Mouse (Mus musculus) liver, embryonic 13.5 days (tissue): ENCODE measurements around the gene Pcnx2. TPM values are rescaled to one million over a fixed set of nuclear protein-coding genes. Genes with fewer than 3 reads are reported as not detected.

Source experiments
- ATAC-seq: fragments of 200-750 bp; cut with Nextera tagmentation; 2 replicates; pipeline ENCODE4 v1.8.0; 2017; ENCODE audit warnings: low read depth, mild to moderate bottlenecking, moderate number of reproducible peaks, moderate library complexity
- DNase-seq: peaks from one replicate; pipeline ENCODE4 v3.0.0; 2022
- H3K27ac ChIP-seq: fragments of 300-500 bp; sonication (generic); 2 replicates; pipeline ENCODE4 v1.5.1; 2015; ENCODE audit warnings: moderate library complexity, mild to moderate bottlenecking, inconsistent platforms
- H3K27me3 ChIP-seq: fragments of 300-500 bp; sonication (generic); 2 replicates; pipeline ENCODE4 v1.6.1; 2015; ENCODE audit warnings: mild to moderate bottlenecking, inconsistent platforms
- H3K36me3 ChIP-seq: fragments of 300-500 bp; sonication (generic); 2 replicates; pipeline ENCODE4 v1.6.1; 2015; ENCODE audit warnings: mild to moderate bottlenecking, inconsistent platforms
- H3K4me1 ChIP-seq: fragments of 300-500 bp; sonication (generic); replicated peaks from 2 replicates; pipeline ENCODE4 v1.6.1; 2015; ENCODE audit warnings: inconsistent platforms
- H3K4me2 ChIP-seq: fragments of 300-500 bp; sonication (generic); 2 replicates; pipeline ENCODE4 v1.6.1; 2015; ENCODE audit warnings: inconsistent platforms, mild to moderate bottlenecking, moderate library complexity
- H3K4me3 ChIP-seq: fragments of 300-500 bp; sonication (generic); replicated peaks from 2 replicates; pipeline ENCODE4 v1.5.1; 2015; ENCODE audit warnings: mild to moderate bottlenecking, inconsistent platforms
- H3K9ac ChIP-seq: fragments of 300-500 bp; sonication (generic); 2 replicates; pipeline ENCODE4 v1.6.1; 2015; ENCODE audit warnings: mild to moderate bottlenecking, inconsistent platforms
- H3K9me3 ChIP-seq: fragments of 300-500 bp; sonication (generic); replicated peaks from 2 replicates; pipeline ENCODE4 v1.6.1; 2016; ENCODE audit warnings: inconsistent platforms
- WGBS: fragments of 180-500 bp; shearing (Covaris S2); methylation state at CpG from one replicate; pipeline ENCODE4 v1.1.7; 2015; ENCODE audit not compliant: insufficient replicate concordance; 5-methylcytosine and 5-hydroxymethylcytosine counted together
- polyA plus RNA-seq: library from polyadenylated mRNA; unstranded; fragments of >200 nt; fragmentation: Nextera tagmentation; extraction: Ambion mirVana; gene quantifications from 2 replicates; pipeline ENCODE4 v1.2.1, GENCODE M21; 2015

The Pcnx2 gene
- polyA plus RNA-seq, 1 experiment from 2014 or later = 0.27 TPM

DNA sequence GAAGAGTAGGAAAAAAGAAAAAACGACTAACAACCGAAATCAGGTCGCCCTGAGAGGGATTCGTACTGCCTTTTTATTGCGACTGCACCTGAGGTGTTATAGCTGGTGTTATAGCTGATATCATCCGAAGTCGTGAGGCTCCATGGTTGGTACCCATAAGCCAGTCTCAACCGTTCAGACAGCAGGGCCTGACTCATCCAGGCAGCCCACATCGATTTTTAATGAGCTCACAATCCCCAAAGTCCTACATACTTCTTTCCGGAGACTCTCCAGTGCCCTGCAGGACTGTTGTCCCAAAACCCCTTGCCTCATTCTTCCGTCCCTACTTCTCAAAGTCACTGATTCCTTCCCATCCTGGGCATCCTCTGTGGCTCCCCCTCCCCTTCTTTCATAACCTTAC, 729 bp downstream of the Pcnx2 start:
- WGBS = 46% methylated on average over 11 of the region's 11 CpGs
- Histone ChIP-seq H3K4me1 (0 out of 2 replicates have a peak, but pooled peaks cover 6% of the 10 kb centered on the region), H3K9me3 (no peaks in the 10 kb centered on the region), H3K27me3 (peaks cover 41% of the 10 kb centered on the region), H3K36me3 (no peaks in the 10 kb centered on the region), H3K4me2 (no peak overlapping the region), H3K9ac (no peak overlapping the region), H3K4me3 (no peak overlapping the region), H3K27ac (no peak overlapping the region)
- DNase-seq (no peak), ATAC-seq (no peak)

DNA sequence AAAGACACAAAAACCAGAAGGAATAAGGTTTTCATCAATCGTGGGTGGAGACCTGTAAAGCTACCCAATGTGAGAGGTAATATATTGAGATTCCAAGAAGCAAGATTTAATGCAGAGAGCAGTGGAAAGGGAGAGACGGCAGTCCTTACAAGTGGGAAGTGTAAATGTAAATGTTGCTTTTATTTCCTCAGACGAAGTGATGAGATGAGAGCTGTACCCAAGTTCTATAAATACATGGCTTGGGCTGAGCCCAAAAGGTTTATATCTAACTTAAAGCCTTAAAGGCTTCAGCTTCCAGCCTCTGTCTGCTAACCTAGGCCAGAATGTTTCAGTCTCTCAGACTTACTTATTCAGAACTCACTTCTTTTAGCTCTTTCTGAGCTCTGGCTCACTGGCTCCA, 8.2 kb downstream of the Pcnx2 start:
- Histone ChIP-seq H3K9ac (no peak overlapping the region), H3K4me1 (no peaks in the 10 kb centered on the region), H3K36me3 (no peaks in the 10 kb centered on the region), H3K27me3 (peaks cover 6% of the 10 kb centered on the region; the same call in 1 of the 2 replicates), H3K4me2 (no peak overlapping the region), H3K4me3 (no peak overlapping the region), H3K9me3 (no peaks in the 10 kb centered on the region), H3K27ac (no peak overlapping the region)
- DNase-seq (no peak), ATAC-seq (no peak)
- 59% methylated on average over 3 of the region's 3 CpGs for WGBS

DNA sequence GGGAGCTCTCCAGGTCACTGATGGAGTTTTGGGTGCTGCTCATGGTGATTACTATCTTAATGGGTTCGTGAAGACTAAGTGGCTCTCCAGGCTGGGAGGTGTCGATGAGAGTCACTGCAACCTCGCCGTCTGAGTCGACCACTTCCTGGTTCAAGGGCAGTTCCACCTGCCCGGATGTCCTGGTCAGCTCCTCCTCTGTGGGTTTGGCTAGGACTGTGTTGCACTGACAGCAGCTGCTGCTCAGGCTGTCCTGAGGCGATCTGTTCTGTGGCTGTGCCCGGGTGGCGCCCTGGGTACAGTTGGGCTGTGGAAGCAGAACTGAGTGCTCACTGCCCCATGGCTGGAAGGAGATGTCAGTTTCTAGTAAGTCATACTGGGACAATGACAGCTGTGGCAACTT, 10.6 kb downstream of the Pcnx2 start:
- WGBS = 46% methylated on average over 9 of the region's 9 CpGs
- H3K27me3 ChIP-seq = no peaks in the 10 kb centered on the region; the same call in 1 of the 2 replicates
- no peak overlapping the region for H3K27ac ChIP-seq
- no peak for DNase-seq
- H3K4me1 ChIP-seq = no peaks in the 10 kb centered on the region
- no peak overlapping the region for H3K9ac ChIP-seq
- no peak overlapping the region for H3K4me2 ChIP-seq
- H3K4me3 ChIP-seq = no peak overlapping the region
- no peaks in the 10 kb centered on the region for H3K36me3 ChIP-seq
- ATAC-seq = no peak
- H3K9me3 ChIP-seq = no peaks in the 10 kb centered on the region

DNA sequence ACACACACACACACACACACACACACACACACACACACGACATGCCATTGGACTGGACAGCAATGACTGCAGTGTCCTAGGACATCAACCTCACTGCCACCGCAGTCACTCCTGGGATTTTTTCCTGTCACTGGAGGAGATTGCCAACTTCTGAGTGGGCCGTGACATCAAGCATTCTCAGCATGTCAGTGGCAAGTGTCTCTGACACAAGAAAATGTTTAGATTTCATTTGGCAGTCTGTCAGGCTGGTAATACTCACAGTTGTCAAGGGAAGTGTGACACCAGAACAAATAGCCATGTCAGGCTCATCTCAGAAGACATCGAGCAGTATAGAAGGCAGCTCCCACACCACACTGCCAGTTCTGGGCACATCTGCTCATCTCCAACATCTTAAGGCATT, 17.7 kb downstream of the Pcnx2 start:
- WGBS = 68% methylated on average over 4 of the region's 4 CpGs
- H3K27me3 ChIP-seq = no peaks in the 10 kb centered on the region
- H3K36me3 ChIP-seq = no peaks in the 10 kb centered on the region
- H3K9ac ChIP-seq = no peak overlapping the region
- H3K4me3 ChIP-seq = no peak overlapping the region
- no peaks in the 10 kb centered on the region; the same call in 1 of the 2 replicates for H3K4me1 ChIP-seq
- no peaks in the 10 kb centered on the region for H3K9me3 ChIP-seq
- H3K27ac ChIP-seq = no peak overlapping the region
- no peak for DNase-seq
- H3K4me2 ChIP-seq = no peak overlapping the region
- ATAC-seq = no peak

DNA sequence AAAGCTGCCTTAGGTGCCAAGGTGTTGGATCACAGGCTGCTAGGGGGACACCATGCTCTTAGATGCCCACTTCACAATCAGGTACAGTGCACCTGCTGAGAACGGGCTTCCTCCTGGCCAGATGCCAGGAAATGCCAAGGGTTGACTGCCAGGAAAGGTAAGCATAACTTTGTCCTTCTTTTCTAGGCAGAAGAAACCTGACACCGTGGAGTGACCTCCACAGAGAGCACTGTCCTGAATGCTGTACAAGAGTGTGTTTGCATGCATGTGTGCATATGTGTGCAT, 24.9 kb downstream of the Pcnx2 start:
- Histone ChIP-seq H3K9me3 (no peaks in the 10 kb centered on the region), H3K27ac (no peak overlapping the region), H3K27me3 (no peaks in the 10 kb centered on the region), H3K36me3 (no peaks in the 10 kb centered on the region), H3K9ac (no peak overlapping the region), H3K4me1 (peaks cover 34% of the 10 kb centered on the region), H3K4me2 (no peak overlapping the region), H3K4me3 (no peak overlapping the region)
- ATAC-seq (no peak), DNase-seq (no peak)
- 67% methylated on average over 2 of the region's 2 CpGs for WGBS

DNA sequence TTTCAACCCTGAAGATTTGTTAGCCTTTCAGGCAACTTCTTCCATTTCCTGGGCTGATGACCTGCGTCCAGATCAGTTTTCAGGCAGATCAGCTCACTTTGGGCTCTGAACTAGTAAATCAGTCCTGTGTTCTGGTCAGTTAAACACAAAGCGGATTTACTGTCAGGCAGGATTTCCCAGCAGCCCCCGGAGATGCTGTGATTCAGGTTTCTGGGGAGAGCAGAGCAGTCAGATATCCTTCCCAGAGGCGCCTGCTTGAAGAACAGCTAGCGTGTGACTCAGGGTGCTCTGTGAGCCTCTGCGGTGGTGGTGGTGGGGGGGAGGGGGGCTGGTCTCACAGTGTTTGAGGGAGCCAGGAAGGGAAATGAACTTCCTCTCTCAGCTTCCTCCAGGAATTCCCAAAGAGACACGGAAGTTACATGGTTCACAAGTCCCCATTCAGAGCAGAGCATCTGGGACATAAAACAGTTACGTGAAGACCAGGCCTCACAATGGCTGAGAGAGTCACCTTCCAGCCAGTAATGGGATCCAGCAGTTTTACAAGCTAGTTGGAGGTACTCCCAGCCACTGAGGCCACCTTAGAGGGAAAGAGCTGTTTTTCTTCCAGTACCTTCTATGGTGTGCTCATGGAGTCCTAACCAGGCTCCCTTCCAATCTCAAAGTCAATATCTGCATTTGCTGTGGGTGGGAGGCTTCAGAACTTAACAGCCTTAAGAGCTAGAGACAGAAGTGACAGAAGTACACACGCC, 25.4 kb downstream of the Pcnx2 start:
- Histone ChIP-seq H3K4me2 (no peak overlapping the region), H3K27ac (no peak overlapping the region), H3K4me1 (peaks cover 36% of the 10 kb centered on the region), H3K9ac (no peak overlapping the region), H3K4me3 (no peak overlapping the region), H3K27me3 (no peaks in the 10 kb centered on the region), H3K9me3 (no peaks in the 10 kb centered on the region), H3K36me3 (no peaks in the 10 kb centered on the region)
- 54% methylated on average over 9 of the region's 9 CpGs for WGBS
- DNase-seq (no peak), ATAC-seq (no peak)

DNA sequence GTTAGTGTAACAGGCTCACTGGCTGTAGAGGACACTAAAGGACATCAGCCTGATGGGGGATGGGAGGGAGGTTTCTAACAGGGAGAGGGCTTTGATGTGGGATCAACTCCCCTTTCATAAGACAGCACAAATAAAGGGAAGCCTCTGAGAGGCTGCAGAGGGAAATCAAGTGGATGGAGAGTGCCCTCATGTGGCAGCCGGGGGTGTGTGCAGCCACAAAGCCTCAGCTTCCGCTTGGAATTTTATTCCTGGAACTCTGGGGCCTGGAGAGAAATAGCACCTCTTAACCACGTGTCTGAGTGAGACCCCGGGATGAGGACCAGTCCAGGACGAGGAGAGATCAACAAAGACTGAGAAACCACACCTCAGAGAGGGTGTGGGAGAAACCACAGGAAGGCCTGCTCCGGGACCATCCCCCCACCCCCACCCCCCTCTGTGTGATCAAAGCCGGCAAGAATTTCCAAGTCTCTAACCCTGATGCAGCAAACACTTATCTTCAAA, 27.2 kb downstream of the Pcnx2 start:
- WGBS = 0% methylated on average over 7 of the region's 7 CpGs

DNA sequence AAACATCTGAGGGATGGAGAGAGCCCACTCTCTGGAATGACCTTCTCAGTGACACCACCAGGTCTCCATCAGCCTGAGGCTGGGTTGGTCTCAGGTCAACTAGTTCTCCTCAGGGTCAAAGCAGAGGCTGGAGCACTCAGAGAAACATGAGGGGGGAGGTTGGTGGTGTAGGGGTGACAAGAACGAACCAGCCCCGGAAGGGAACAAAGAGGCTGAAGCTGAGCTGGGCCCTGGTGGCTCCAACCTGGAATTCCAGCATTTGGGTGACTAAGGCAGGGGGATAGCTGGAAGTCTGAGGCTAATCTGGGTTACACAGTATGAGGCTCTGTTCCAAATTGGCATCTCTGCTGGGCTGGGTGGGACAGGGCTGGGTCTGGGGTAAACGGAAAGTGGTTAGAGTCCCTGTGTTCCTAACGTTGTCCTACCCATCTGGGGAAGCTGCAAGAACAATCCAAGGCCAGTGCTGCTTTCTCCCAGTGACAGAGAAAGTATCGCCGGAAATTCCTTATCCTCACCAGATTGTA, 27.9 kb downstream of the Pcnx2 start:
- WGBS = 19% methylated on average over 6 of the region's 6 CpGs
- no peak overlapping the region for H3K27ac ChIP-seq
- H3K4me1 ChIP-seq = peaks cover 36% of the 10 kb centered on the region

More for the DNA sequence above, 27.2 kb downstream of the Pcnx2 start:
- peak overlapping the region; percentile 22 for H3K4me2 ChIP-seq
- peak; percentile 22 for DNase-seq
- H3K27me3 ChIP-seq = no peaks in the 10 kb centered on the region
- no peaks in the 10 kb centered on the region for H3K36me3 ChIP-seq
- no peak overlapping the region for H3K9ac ChIP-seq
- peaks cover 36% of the 10 kb centered on the region for H3K4me1 ChIP-seq
- H3K27ac ChIP-seq = no peak overlapping the region
- no peak overlapping the region for H3K4me3 ChIP-seq
- no peaks in the 10 kb centered on the region for H3K9me3 ChIP-seq
- ATAC-seq = peak; percentile 37

DNA sequence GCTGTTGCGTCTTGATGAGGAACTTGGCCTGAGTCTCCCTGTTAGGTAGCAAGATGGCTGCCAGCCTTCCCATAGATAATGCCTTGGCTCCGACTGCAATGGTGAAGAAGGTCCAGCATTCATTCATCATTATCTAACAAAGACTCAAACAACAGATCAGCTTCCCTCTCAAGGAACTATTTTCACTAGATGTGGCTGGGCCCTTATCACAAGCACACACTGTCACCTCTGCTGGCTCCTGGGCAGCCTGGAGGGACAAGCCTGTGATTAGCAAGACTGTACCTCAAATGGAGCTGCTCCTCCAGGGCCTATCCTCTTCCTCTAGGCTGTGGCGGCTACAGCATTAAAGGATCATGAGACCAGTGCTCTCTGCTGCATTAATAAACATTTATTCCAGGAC, 28.4 kb downstream of the Pcnx2 start:
- DNase-seq (peak; percentile 44), ATAC-seq (peak; percentile 88)
- Histone ChIP-seq H3K27me3 (no peaks in the 10 kb centered on the region), H3K4me2 (no peak overlapping the region), H3K4me3 (no peak overlapping the region), H3K36me3 (no peaks in the 10 kb centered on the region), H3K9me3 (no peaks in the 10 kb centered on the region), H3K27ac (no peak overlapping the region), H3K4me1 (peaks cover 36% of the 10 kb centered on the region), H3K9ac (no peak overlapping the region)
- WGBS = 22% methylated on average over 3 of the region's 3 CpGs

More for the DNA sequence above, 27.9 kb downstream of the Pcnx2 start:
- peak; percentile 5 for ATAC-seq
- Histone ChIP-seq H3K4me3 (no peak overlapping the region), H3K9ac (no peak overlapping the region), H3K27me3 (no peaks in the 10 kb centered on the region), H3K36me3 (no peaks in the 10 kb centered on the region), H3K4me2 (0 out of 2 replicates have a peak overlapping the region, but pooled peaks have one; percentile 22), H3K9me3 (no peaks in the 10 kb centered on the region)
- no peak for DNase-seq

DNA sequence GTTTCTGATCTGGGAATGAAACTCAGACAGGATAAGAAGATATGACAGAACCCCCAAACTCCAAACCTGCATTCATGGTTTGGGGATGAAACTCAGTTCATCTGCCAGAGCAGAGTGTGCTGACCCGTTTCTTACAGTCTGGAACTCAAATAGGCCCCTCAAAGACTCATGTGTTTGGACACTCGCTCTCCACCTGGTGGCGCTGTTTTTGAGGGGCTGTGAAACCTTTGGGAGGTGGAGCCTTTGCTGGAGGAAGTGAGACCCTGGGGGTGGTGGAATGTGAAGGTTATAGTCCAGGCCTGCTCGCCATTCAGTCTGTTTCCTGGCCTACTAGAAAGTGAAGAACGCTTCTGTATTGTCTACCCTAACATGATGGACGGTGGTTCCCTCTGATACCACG, 29.6 kb downstream of the Pcnx2 start:
- 48% methylated on average over 7 of the region's 7 CpGs for WGBS
- no peak overlapping the region for H3K4me3 ChIP-seq
- no peaks in the 10 kb centered on the region for H3K36me3 ChIP-seq
- H3K4me2 ChIP-seq = no peak overlapping the region
- H3K27ac ChIP-seq = no peak overlapping the region
- ATAC-seq (no peak), DNase-seq (no peak)
- H3K9me3 ChIP-seq = no peaks in the 10 kb centered on the region
- H3K4me1 ChIP-seq = peaks cover 36% of the 10 kb centered on the region
- H3K27me3 ChIP-seq = no peaks in the 10 kb centered on the region
- no peak overlapping the region for H3K9ac ChIP-seq

DNA sequence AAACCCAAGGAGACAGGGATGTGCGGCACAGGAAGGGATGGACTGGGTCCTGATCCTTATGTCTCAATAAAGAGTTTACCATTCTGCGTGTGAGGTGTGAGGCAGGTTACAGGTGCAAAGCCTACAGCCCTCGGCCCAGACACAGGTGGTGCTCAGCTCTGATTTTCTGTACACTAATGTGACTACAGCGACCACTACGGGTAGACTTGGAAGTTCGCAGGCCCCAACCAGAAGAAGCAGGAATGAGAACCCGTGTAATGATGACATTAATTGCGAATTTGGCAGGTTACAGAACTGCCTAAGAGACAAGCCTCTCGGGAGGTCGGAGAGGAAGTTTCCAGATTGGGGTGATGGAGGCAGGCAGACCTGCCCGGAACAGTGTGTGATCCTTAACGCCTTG, 32.0 kb downstream of the Pcnx2 start:
- Histone ChIP-seq H3K36me3 (no peaks in the 10 kb centered on the region), H3K27ac (no peak overlapping the region), H3K9me3 (no peaks in the 10 kb centered on the region), H3K4me1 (peaks cover 37% of the 10 kb centered on the region), H3K4me3 (no peak overlapping the region), H3K27me3 (no peaks in the 10 kb centered on the region), H3K9ac (no peak overlapping the region), H3K4me2 (no peak overlapping the region)
- ATAC-seq = no peak
- 71% methylated on average over 12 of the region's 12 CpGs for WGBS
- DNase-seq = no peak

DNA sequence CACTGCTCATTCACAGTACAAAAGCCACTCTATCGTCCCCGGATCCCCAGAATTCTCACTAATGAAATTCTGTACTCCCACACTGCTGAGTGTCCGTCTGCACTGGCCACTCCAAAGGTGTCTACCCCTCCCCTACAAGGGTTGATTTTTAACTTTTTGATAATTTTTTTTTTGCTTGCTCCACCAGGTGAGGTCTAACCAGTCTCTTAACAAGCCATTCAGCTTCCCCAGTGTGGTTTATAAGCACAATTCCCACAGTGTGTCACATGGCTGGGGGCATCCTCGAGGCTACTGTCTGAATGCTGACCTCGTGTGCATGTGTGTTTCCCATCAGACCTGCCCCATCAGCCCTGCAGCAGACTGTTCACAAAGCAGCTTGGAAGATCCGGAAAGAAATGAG, 40.9 kb downstream of the Pcnx2 start:
- Histone ChIP-seq H3K36me3 (no peaks in the 10 kb centered on the region), H3K4me3 (no peak overlapping the region), H3K9ac (no peak overlapping the region), H3K27ac (no peak overlapping the region), H3K4me1 (peaks cover 5% of the 10 kb centered on the region; the same call in 1 of the 2 replicates), H3K27me3 (no peaks in the 10 kb centered on the region), H3K9me3 (no peaks in the 10 kb centered on the region), H3K4me2 (no peak overlapping the region)
- DNase-seq (no peak), ATAC-seq (no peak)
- 47% methylated on average over 6 of the region's 6 CpGs for WGBS
